Mouse (Mus musculus): ENCODE measurements around the gene Gnb1l. TPM values are rescaled to one million over a fixed set of nuclear protein-coding genes. Genes with fewer than 3 reads are reported as not detected.

Gene Gnb1l
- polyA plus RNA-seq, 2 experiments: 6.0 to 7.7 TPM

- Histone ChIP-seq H3K4me3 (ENCODE audit: insufficient read depth in 1 of 2, low read depth in 2 of 2, low read length in 2 of 2) (no peak overlapping the region), H3K9me3 (ENCODE audit: control insufficient read depth, low read length) (no peaks in the 10 kb centered on the region), H3K9ac (replicated peaks) (no peak overlapping the region), H3K36me3 (replicated peaks; ENCODE audit: control insufficient read depth, insufficient read depth, low read depth) (peaks cover 44% of the 10 kb centered on the region), H3K27me3 (ENCODE audit: control insufficient read depth, insufficient read depth, low read length) (no peaks in the 10 kb centered on the region), H3K4me1 (replicated peaks; ENCODE audit: control insufficient read depth in 2 of 2, insufficient read depth in 2 of 2, low read length in 1 of 2) (peaks cover 0 to 2% of the 10 kb centered on the region in 2 experiments; a peak in 1 of 4 replicates), H3K27ac (no peak overlapping the region), H3K4me2 (ENCODE audit: low read depth) (no peak overlapping the region)
- WGBS (ENCODE audit: insufficient replicate concordance): 62% methylated on average over 7 of the region's 7 CpGs
- ATAC-seq (ENCODE audit: insufficient read depth) (no peak), DNase-seq (ENCODE audit: low read depth in 3 of 3, low spot score in 3 of 3) (no peak)
- TF ChIP-seq CTCF (IDR thresholded peaks at IDR 0.05; ENCODE audit: low read depth): no peak
- no peak for TF ChIP-seq EP300 (IDR thresholded peaks at IDR 0.05; ENCODE audit: low read depth)
Measured at GRCm38 (mm10) chr16:18479667-18480066, 18.8 kb upstream of the Gnb1l start.

GRCm38 (mm10) chr16:18480933-18481485 is 17.5 kb upstream of the Gnb1l start:
- TF ChIP-seq CTCF (IDR thresholded peaks at IDR 0.05; ENCODE audit: low read depth) (0 out of 2 replicates have a peak, but pooled peaks have one; percentile 21), EP300 (IDR thresholded peaks at IDR 0.05; ENCODE audit: low read depth) (no peak)
- H3K36me3 ChIP-seq (replicated peaks; ENCODE audit: control insufficient read depth, insufficient read depth, low read depth): peaks cover 31% of the 10 kb centered on the region
- no peaks in the 10 kb centered on the region for H3K9me3 ChIP-seq (ENCODE audit: control insufficient read depth, low read length)

GRCm38 (mm10) chr16:18482431-18482830 is 16.1 kb upstream of the Gnb1l start:
- no peak for DNase-seq (ENCODE audit: low read depth in 3 of 3, low spot score in 3 of 3)
- no peak overlapping the region for H3K4me2 ChIP-seq (ENCODE audit: low read depth)
- no peaks in the 10 kb centered on the region for H3K27me3 ChIP-seq (ENCODE audit: control insufficient read depth, insufficient read depth, low read length)
- no peak overlapping the region for H3K27ac ChIP-seq
- H3K9me3 ChIP-seq (ENCODE audit: control insufficient read depth, low read length): no peaks in the 10 kb centered on the region
- H3K9ac ChIP-seq (replicated peaks): no peak overlapping the region
- H3K36me3 ChIP-seq (replicated peaks; ENCODE audit: control insufficient read depth, insufficient read depth, low read depth): peaks cover 17% of the 10 kb centered on the region
- no peak for ATAC-seq (ENCODE audit: insufficient read depth)
- 72% methylated on average over 3 of the region's 3 CpGs for WGBS (ENCODE audit: insufficient replicate concordance)
- H3K4me1 ChIP-seq (replicated peaks; ENCODE audit: control insufficient read depth in 2 of 2, insufficient read depth in 2 of 2, low read length in 1 of 2): peaks cover 0 to 2% of the 10 kb centered on the region in 2 experiments; a peak in 1 of 4 replicates
- no peak overlapping the region for H3K4me3 ChIP-seq (ENCODE audit: insufficient read depth in 1 of 2, low read depth in 2 of 2, low read length in 2 of 2)
- TF ChIP-seq EP300 (IDR thresholded peaks at IDR 0.05; ENCODE audit: low read depth): no peak
- TF ChIP-seq CTCF (IDR thresholded peaks at IDR 0.05; ENCODE audit: low read depth): no peak

More at GRCm38 (mm10) chr16:18480933-18481485, 17.5 kb upstream of the Gnb1l start:
- Histone ChIP-seq H3K4me2 (ENCODE audit: low read depth) (no peak overlapping the region), H3K4me1 (replicated peaks; ENCODE audit: control insufficient read depth in 2 of 2, insufficient read depth in 2 of 2, low read length in 1 of 2) (peaks cover 0 to 2% of the 10 kb centered on the region in 2 experiments; a peak in 1 of 4 replicates), H3K9ac (replicated peaks) (no peak overlapping the region), H3K4me3 (ENCODE audit: insufficient read depth in 1 of 2, low read depth in 2 of 2, low read length in 2 of 2) (no peak overlapping the region), H3K27ac (no peak overlapping the region), H3K27me3 (ENCODE audit: control insufficient read depth, insufficient read depth, low read length) (no peaks in the 10 kb centered on the region)
- DNase-seq (ENCODE audit: low read depth in 3 of 3, low spot score in 3 of 3): no peak
- WGBS (ENCODE audit: insufficient replicate concordance): 84% methylated on average over 4 of the region's 4 CpGs
- no peak for ATAC-seq (ENCODE audit: insufficient read depth)

GRCm38 (mm10) chr16:18483839-18484238 is 14.7 kb upstream of the Gnb1l start:
- Histone ChIP-seq H3K9me3 (ENCODE audit: control insufficient read depth, low read length) (no peaks in the 10 kb centered on the region), H3K27ac (no peak overlapping the region), H3K27me3 (ENCODE audit: control insufficient read depth, insufficient read depth, low read length) (no peaks in the 10 kb centered on the region), H3K4me3 (ENCODE audit: insufficient read depth in 1 of 2, low read depth in 2 of 2, low read length in 2 of 2) (no peak overlapping the region), H3K4me1 (replicated peaks; ENCODE audit: control insufficient read depth in 2 of 2, insufficient read depth in 2 of 2, low read length in 1 of 2) (peaks cover 0 to 2% of the 10 kb centered on the region in 2 experiments; a peak in 1 of 4 replicates), H3K4me2 (ENCODE audit: low read depth) (no peak overlapping the region), H3K9ac (replicated peaks) (no peak overlapping the region), H3K36me3 (replicated peaks; ENCODE audit: control insufficient read depth, insufficient read depth, low read depth) (peaks cover 3% of the 10 kb centered on the region)
- ATAC-seq (ENCODE audit: insufficient read depth) (no peak), DNase-seq (ENCODE audit: low read depth in 3 of 3, low spot score in 3 of 3) (no peak)
- WGBS (ENCODE audit: insufficient replicate concordance): 82% methylated on average over 5 of the region's 5 CpGs
- TF ChIP-seq EP300 (IDR thresholded peaks at IDR 0.05; ENCODE audit: low read depth) (no peak), CTCF (IDR thresholded peaks at IDR 0.05; ENCODE audit: low read depth) (no peak)

GRCm38 (mm10) chr16:18484386-18484785 is 14.1 kb upstream of the Gnb1l start:
- Histone ChIP-seq H3K36me3 (replicated peaks; ENCODE audit: control insufficient read depth, insufficient read depth, low read depth) (no peaks in the 10 kb centered on the region; the same call in 1 of the 2 replicates), H3K4me2 (ENCODE audit: low read depth) (no peak overlapping the region), H3K27ac (no peak overlapping the region), H3K27me3 (ENCODE audit: control insufficient read depth, insufficient read depth, low read length) (no peaks in the 10 kb centered on the region), H3K4me1 (replicated peaks; ENCODE audit: control insufficient read depth in 2 of 2, insufficient read depth in 2 of 2, low read length in 1 of 2) (peaks cover 0 to 2% of the 10 kb centered on the region in 2 experiments; a peak in 1 of 4 replicates), H3K9me3 (ENCODE audit: control insufficient read depth, low read length) (no peaks in the 10 kb centered on the region), H3K9ac (replicated peaks) (no peak overlapping the region), H3K4me3 (ENCODE audit: insufficient read depth in 1 of 2, low read depth in 2 of 2, low read length in 2 of 2) (no peak overlapping the region)
- TF ChIP-seq CTCF (IDR thresholded peaks at IDR 0.05; ENCODE audit: low read depth): no peak
- TF ChIP-seq EP300 (IDR thresholded peaks at IDR 0.05; ENCODE audit: low read depth): no peak
- WGBS (ENCODE audit: insufficient replicate concordance): 66% methylated on average over 4 of the region's 4 CpGs
- no peak for DNase-seq (ENCODE audit: low read depth in 3 of 3, low spot score in 3 of 3)
- ATAC-seq (ENCODE audit: insufficient read depth): no peak

All from liver, embryonic 14.5 days (tissue).